Mouse (Mus musculus) hindbrain, postnatal 0 days (tissue): ENCODE results near the gene Shcbp1l. TPM values are rescaled to one million over a fixed set of nuclear protein-coding genes. Genes with fewer than 3 reads are reported as not detected.

Experiments used
- ATAC-seq: fragments of 200-750 bp; cut with Nextera tagmentation; 2 replicates; pipeline ENCODE4 v1.8.0; 2017; ENCODE audit warnings: mild to moderate bottlenecking, moderate TSS enrichment, moderate library complexity
- DNase-seq: peaks from one replicate; pipeline ENCODE4 v3.0.0-alpha.2; 2015; ENCODE audit warnings: low spot score
- H3K27ac ChIP-seq: fragments of 300-500 bp; sonication (generic); 2 replicates; pipeline ENCODE4 v1.5.1; 2014; ENCODE audit warnings: mild to moderate bottlenecking
- H3K27me3 ChIP-seq: fragments of 300-500 bp; sonication (generic); 2 replicates; pipeline ENCODE4 v1.6.1; 2014; ENCODE audit warnings: low read length, mixed read lengths; ENCODE audit not compliant: insufficient read depth
- H3K36me3 ChIP-seq: fragments of 300-500 bp; sonication (generic); 2 replicates; pipeline ENCODE4 v1.6.1; 2014; ENCODE audit warnings: low read length, mixed read lengths; ENCODE audit not compliant: insufficient read depth
- H3K4me1 ChIP-seq: fragments of 300-500 bp; sonication (generic); 2 replicates; pipeline ENCODE4 v1.6.1; 2014; ENCODE audit warnings: antibody characterized with exemption, low read length, mixed read lengths; ENCODE audit not compliant: insufficient read depth
- H3K4me2 ChIP-seq: fragments of 300-500 bp; sonication (generic); 2 replicates; pipeline ENCODE4 v1.6.1; 2014; ENCODE audit warnings: low read depth, mild to moderate bottlenecking, low read length, moderate library complexity, mixed read lengths
- H3K4me3 ChIP-seq: fragments of 300-500 bp; sonication (generic); 2 replicates; pipeline ENCODE4 v1.5.1; 2014; ENCODE audit warnings: low read length
- H3K9ac ChIP-seq: fragments of 300-500 bp; sonication (generic); replicated peaks from 2 replicates; pipeline ENCODE4 v1.6.1; 2014; ENCODE audit warnings: mild to moderate bottlenecking, low read length, moderate library complexity, mixed read lengths
- H3K9me3 ChIP-seq: fragments of 300-500 bp; sonication (generic); 2 replicates; pipeline ENCODE4 v1.6.1; 2016; ENCODE audit warnings: low read length, mixed read lengths
- CTCF ChIP-seq: IDR thresholded peaks from 2 replicates; pipeline ENCODE4 v1.5.1; 2016; ENCODE audit warnings: antibody characterized with exemption, control low read depth, low read depth
- WGBS: fragments of 180-500 bp; shearing (Covaris S2); extraction: QIAGEN DNeasy Blood & Tissue Kit; methylation state at CpG from one replicate; pipeline ENCODE4 v1.1.7; 2014; 5-methylcytosine and 5-hydroxymethylcytosine counted together
- polyA plus RNA-seq: library from polyadenylated mRNA; unstranded; fragments of >200 nt; fragmentation: Nextera tagmentation; extraction: Ambion mirVana; gene quantifications from 2 replicates; pipeline ENCODE4 v1.2.1, GENCODE M21; 2015
- total RNA-seq: library from RNA; depleted of rRNA; stranded (reverse); fragments of >200 nt; gene quantifications from 2 replicates; pipeline ENCODE4 v1.2.3, GENCODE M21; 2014

Shcbp1l gene
- total and polyA plus RNA-seq, 2 experiments from 2014 or later = 1.3 to 2.2 TPM

DNA sequence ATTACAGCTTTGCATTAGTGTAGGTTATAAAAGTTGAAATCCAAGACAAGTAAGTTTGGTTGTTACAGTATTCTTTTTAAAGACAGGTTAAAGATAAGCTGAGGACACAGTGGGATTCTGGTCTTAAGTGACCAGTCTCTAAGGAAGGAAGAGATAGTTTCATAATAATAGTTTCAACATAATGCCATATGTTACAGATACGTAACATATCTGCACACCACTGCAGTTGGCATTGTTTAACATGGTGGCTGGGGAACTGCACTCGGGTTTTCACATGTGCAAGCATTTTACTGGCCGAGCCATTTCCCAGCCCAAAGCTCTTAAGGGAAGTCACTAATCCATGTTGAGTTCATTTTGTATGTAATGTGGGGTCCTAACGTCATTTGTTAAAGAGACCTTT, 18.7 kb downstream of the Shcbp1l start:
- 84% methylated on average over 4 of the region's 4 CpGs for WGBS
- Histone ChIP-seq H3K27me3 (no peaks in the 10 kb centered on the region), H3K36me3 (no peaks in the 10 kb centered on the region), H3K4me1 (no peaks in the 10 kb centered on the region), H3K9ac (no peak overlapping the region), H3K4me2 (no peak overlapping the region), H3K27ac (no peak overlapping the region), H3K4me3 (no peak overlapping the region), H3K9me3 (no peaks in the 10 kb centered on the region)
- no peak for DNase-seq
- no peak for TF ChIP-seq CTCF
- no peak for ATAC-seq

DNA sequence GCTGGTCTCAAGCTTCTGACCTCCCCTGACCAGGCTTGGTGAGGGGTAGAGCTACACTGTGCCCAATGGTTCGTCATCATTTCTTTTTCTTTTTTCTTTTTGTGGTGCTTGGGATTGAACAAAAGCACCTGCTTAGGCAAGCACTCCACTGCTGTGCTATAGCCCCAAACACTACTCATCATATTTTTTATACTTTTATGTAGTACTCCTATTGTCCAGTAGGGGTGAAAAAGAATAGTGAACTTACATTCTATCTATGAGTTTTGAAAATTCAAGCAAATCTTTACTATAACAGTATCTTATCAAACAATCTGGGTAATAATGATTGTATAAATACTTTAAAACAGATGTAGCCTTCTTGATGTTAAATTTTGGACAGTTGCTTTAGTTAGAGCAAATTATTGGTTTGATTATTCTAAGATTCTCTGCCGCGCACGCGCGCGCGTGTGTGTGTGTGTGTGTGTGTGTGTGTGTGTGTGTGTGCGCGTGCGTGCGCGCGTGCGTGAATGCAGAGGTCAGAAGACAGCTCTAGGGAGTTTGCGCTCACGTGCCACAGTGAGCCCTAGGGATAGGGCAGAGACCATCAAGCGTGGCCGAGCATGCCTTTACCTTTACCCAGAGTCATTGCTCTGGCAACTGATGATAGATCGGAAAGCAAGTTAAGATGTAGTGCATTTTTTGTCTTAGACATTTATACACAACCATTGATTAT, 21.3 kb downstream of the Shcbp1l start:
- Histone ChIP-seq H3K9ac (no peak overlapping the region), H3K27ac (no peak overlapping the region), H3K4me1 (no peaks in the 10 kb centered on the region), H3K9me3 (no peaks in the 10 kb centered on the region), H3K4me3 (no peak overlapping the region), H3K27me3 (no peaks in the 10 kb centered on the region), H3K4me2 (no peak overlapping the region), H3K36me3 (no peaks in the 10 kb centered on the region)
- 97% methylated on average over 20 of the region's 20 CpGs for WGBS
- TF ChIP-seq CTCF = peak; percentile 26; the same call in 1 of the 2 replicates
- DNase-seq (no peak), ATAC-seq (peak; percentile 33; the same call in 1 of the 2 replicates)

GRCm38 (mm10) chr1:153451237-153452154, 26.5 kb downstream of the Shcbp1l start:
- Histone ChIP-seq H3K4me2 (no peak overlapping the region), H3K9me3 (no peaks in the 10 kb centered on the region), H3K9ac (no peak overlapping the region), H3K4me3 (no peak overlapping the region), H3K4me1 (no peaks in the 10 kb centered on the region), H3K27me3 (no peaks in the 10 kb centered on the region), H3K27ac (no peak overlapping the region), H3K36me3 (peaks cover 5% of the 10 kb centered on the region; the same call in 1 of the 2 replicates)
- ATAC-seq = peak; percentile 68; the same call in 1 of the 2 replicates
- peak; percentile 47 for DNase-seq
- 76% methylated on average over 10 of the region's 10 CpGs for WGBS
- TF ChIP-seq CTCF = peak; percentile 74

- ATAC-seq (0 out of 2 replicates have a peak, but pooled peaks have one; percentile 18), DNase-seq (no peak)
- WGBS = 88% methylated on average over 3 of the region's 3 CpGs
- H3K9ac ChIP-seq = no peak overlapping the region
- TF ChIP-seq CTCF = no peak
- no peaks in the 10 kb centered on the region for H3K9me3 ChIP-seq
- H3K36me3 ChIP-seq = peaks cover 14% of the 10 kb centered on the region; the same call in 1 of the 2 replicates
- H3K27me3 ChIP-seq = no peaks in the 10 kb centered on the region
- no peak overlapping the region for H3K27ac ChIP-seq
- no peaks in the 10 kb centered on the region for H3K4me1 ChIP-seq
- no peak overlapping the region for H3K4me3 ChIP-seq
- no peak overlapping the region for H3K4me2 ChIP-seq
Observed at GRCm38 (mm10) chr1:153453146-153453642, 28.2 kb downstream of the Shcbp1l start.

- Histone ChIP-seq H3K36me3 (peaks cover 32% of the 10 kb centered on the region), H3K9ac (no peak overlapping the region), H3K27me3 (no peaks in the 10 kb centered on the region), H3K4me3 (no peak overlapping the region), H3K4me1 (no peaks in the 10 kb centered on the region), H3K9me3 (no peaks in the 10 kb centered on the region), H3K4me2 (no peak overlapping the region), H3K27ac (no peak overlapping the region)
- peak; percentile 30 for ATAC-seq
- no peak for TF ChIP-seq CTCF
- DNase-seq = no peak
- 84% methylated on average over 5 of the region's 5 CpGs for WGBS
Observed at GRCm38 (mm10) chr1:153456137-153456536, 31.2 kb downstream of the Shcbp1l start.

DNA sequence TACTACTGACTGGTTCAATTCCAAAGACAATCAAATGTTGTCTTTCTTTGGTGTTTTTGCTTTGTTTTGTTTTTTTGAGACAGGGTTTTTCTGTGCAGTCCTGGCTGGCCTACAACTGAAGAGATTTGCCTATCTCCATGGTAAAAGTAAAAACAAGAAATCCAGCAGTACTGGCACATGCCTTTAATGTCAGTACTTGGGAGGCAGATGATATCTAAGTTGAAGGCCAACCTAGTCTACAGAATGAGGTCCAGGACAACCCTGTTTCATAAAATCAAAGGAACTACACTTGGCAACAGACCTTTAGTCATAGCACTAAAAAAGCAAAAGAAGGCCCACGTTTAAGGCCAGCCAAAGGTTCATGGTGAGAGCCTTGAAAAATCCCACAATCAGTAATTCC, 36.8 kb downstream of the Shcbp1l start:
- no peaks in the 10 kb centered on the region for H3K4me1 ChIP-seq
- H3K9ac ChIP-seq = no peak overlapping the region
- H3K4me2 ChIP-seq = no peak overlapping the region
- no peak for ATAC-seq
- 90% methylated on average over 1 of the region's 1 CpGs for WGBS
- TF ChIP-seq CTCF = no peak
- no peak for DNase-seq
- no peak overlapping the region for H3K4me3 ChIP-seq
- H3K27ac ChIP-seq = no peak overlapping the region
- H3K36me3 ChIP-seq = peaks cover 50% of the 10 kb centered on the region
- no peaks in the 10 kb centered on the region for H3K27me3 ChIP-seq
- no peaks in the 10 kb centered on the region for H3K9me3 ChIP-seq
